Mouse (Mus musculus) adrenal gland, postnatal 36 days (tissue): ENCODE results near the gene Evl. TPM values are rescaled to one million over a fixed set of nuclear protein-coding genes. Genes with fewer than 3 reads are reported as not detected.
"Not testable (repeated sequence)": the region's sequence is repeated elsewhere in the genome, so short reads cannot be mapped to it uniquely, and the experiment has no call there.

Source experiments
- DNase-seq, 2 experiments: peaks; one replicate each; pipeline ENCODE4 v3.0.0; 2021; ENCODE audit warnings: mixed read lengths in 1 of 2
- microRNA-seq: library from miRNA; unstranded; fragments of <30 nt; microRNA quantifications from one replicate; pipeline ENCODE4 v1.2.0, GENCODE M21; 2021
- total RNA-seq, 2 experiments: library from RNA; stranded (reverse); gene quantifications; 2 replicates each; pipeline ENCODE4 v1.2.3; 2021

Gene Evl
- total RNA-seq, 2 experiments from 2014 or later: 48.8 to 49.6 TPM

DNA sequence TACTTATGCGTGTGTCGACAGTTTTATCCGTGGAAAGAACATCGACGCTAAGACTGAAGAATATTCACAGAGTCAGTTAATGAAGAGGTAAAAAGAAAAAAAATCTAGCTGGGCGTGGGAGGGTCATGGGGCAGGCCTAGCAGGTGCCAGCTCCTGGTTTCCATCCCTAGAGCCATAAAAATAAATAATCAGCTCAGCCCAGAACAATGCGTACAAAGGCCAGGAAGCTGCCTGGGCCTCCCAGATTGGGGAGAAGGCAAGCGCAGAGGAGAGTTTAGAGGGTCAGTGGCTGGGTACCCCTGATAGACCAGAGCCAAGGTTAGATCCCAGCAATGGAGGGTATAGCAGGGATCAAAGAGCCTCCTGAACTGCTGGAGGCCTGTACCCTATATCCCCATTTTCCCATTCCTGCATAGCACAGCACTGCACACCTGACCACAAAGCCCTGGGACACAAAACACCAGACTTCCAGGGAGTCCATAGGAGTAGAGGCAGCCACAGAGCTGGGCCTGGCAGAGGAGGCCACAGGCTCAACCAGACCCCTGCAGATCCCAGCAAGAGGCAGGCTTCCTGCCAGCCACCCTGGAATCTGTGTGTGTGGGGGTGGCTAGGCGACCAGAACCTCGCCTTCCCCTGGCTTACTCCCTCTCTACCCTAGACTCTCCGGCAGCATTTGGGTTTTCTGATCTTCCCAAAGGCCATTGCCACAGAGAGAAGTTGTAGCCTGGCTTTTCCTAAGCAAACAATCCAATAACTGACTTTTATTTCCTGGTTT, 144.4 kb downstream of the Evl start:
- no peak for DNase-seq

DNA sequence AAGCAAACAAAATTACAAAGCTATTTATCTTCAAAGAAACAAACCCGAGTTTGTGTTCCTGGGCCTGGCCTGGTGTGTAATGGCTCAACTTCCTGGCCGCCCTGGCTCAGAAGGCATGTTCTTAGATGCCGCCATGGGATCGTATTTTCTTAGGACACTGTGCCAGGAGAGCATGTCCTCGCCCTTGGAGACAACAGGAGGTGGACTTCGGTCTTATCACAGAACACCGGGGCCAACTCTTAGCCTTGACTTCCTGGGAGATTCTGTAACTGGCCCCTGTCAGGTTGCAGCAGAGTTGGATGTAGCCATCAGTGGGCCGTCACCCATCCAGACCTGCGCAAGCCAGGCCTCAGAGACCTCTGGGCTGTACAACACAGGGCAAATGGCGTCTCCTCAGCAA, 145.1 kb downstream of the Evl start:
- no peak for DNase-seq

DNA sequence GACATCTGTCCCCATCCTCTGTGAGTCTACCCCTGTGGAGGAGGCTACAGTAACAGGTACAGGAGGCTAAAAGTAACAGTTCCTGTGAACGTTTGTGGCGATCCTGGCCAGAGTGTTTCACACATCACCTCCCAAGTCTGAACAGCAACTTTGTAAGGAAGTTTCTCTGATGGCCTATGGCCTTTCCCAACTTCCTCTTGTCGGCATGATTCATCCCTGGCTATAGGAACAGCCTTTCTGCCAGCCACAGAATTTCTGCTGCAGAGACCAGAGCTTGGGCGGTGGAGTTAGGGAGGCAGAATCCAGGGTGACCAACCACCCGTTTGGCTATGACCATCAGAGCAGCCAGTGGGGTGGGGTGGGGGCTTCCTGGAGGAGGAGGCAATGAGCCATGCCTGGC, 145.5 kb downstream of the Evl start:
- DNase-seq: no peak

DNA sequence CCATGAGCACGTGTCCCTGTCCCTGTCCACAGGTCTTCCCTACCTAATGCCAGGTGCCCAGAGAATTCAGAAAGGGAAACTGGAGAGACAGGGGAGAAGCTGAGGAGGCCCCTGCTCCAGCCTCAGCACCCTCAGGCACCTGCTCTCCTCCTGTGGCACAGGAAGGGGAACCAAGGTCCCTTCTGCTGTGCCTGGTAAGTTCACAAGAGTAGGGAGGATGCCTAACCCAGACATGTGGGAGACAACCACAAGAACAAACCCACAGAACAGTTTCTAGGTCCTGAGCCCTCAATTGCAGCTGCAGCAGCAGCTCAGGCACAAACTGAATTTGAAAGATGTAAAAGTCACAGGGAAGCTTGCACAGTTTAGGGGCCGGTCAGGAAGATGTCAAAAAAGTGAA, 146.7 kb downstream of the Evl start:
- DNase-seq: no peak

DNA sequence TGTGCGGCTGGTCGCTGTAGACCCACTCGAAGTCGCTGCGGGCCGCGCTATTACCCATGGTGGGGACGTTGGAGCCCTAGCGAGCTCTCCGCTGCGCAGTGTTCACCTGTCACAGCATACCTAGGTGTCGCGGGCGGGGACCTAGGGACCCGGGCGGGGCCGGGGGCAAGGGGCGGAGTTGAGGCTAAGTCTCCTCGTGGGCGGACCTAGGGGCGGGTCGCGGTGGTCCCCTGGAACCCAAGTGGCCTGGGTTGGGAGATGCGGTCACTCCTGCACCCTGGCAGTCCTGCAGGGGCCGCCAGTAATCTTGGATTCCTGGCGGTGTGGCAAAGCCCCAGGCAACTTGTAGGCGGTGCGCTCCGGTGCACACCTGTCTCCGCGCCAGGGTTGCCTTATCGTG, 147.7 kb downstream of the Evl start, which contains the start of gene Degs2:
Gene Degs2 (minus strand): TSS at position 131 of the 400 bp plus-strand sequence.
- no peak for DNase-seq

DNA sequence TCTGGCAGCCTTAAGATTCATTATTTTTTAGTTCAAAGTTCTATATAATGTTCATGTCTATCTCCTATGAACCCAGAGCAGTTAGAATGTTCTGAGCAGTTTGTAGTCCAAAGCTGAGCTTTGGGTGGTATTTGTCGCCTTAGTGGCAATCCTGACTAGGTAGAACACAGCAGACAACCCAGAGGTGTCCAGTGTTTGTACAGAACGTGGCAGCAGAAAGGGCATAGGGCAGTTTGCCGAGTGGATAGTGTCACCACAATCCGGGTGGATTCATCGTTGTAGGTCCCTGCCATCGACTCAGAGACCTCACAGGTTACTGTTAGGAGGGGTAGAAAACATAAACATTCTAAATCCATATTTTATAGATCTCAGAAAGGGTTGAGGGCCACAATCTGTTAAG, 151.0 kb downstream of the Evl start:
- DNase-seq: no peak

DNA sequence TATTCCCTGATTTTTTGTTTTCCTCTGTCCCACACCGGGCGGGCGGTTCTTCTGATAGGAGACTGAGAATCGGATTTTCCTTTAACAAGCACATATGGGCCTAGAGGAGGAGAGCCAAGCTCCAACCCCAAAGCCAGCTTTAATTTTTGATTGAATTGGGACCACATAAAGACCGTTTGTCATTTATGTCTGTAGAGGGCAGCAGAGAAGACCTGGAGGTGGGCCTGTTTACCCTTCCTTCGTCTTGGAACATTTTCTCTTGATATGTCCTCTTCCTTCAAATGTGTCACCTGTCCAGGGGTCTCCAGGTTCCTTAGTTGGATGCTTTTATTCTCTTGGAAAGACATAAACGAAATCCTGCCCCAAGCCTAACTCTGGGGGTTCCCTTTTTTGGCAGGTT, 151.6 kb downstream of the Evl start:
- DNase-seq: no peak

DNA sequence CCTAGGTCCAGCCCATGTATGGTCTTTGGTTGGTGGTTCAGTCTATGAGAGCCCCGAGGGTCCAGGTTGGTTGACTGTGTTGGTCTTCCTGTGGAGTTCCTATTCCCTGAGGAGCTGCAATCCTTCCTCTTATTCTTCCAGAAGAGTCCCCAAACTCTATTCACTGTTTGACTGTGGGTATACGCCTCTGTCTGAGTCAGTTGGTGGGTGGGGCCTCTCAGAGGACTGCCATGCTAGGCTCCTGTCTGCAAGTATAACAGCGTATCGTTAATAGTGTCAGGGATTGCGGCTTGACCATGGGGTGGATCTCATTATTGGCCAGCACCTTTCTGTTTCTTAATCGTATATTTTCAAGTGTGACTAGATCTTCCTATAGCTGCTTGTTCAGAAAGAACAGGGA, 154.9 kb downstream of the Evl start:
- DNase-seq: no peak

DNA sequence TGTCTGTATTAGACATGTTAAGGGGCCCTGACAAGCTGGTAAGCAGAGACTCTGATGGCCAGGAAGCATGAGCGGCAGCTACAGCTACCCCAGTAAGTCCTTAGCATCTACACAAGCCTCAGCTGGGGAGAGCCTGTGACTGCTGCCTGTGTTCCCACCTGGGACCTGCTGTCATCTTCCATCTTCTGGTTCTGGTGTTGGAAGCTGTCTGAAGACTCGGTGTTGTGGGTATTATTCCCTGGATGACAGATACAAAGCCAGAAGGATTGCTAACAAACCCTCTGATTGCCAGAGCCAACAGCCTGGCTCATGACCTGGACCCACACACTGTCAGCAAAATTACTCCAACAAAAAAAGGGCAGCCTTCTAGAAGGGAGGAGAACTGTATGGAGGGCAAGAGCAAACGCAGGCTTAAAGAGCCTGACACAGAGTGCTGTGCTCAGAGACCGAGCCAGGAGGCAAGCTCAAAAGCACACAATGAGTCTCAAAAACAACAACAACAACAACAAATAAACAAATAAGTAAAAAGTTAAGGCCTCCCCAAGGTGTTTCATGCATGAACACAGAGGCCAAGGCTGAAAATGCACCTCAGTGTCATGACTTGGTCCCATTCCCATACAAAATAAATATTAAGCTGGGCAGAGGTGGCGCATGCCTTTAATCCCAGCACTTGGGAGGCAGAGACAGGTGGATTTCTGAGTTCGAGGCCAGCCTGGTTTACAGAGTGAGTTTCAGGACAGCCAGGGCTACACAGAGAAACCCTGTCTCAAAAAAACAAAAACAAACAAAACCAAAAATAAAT, 155.6 kb downstream of the Evl start:
- no peak for DNase-seq

DNA sequence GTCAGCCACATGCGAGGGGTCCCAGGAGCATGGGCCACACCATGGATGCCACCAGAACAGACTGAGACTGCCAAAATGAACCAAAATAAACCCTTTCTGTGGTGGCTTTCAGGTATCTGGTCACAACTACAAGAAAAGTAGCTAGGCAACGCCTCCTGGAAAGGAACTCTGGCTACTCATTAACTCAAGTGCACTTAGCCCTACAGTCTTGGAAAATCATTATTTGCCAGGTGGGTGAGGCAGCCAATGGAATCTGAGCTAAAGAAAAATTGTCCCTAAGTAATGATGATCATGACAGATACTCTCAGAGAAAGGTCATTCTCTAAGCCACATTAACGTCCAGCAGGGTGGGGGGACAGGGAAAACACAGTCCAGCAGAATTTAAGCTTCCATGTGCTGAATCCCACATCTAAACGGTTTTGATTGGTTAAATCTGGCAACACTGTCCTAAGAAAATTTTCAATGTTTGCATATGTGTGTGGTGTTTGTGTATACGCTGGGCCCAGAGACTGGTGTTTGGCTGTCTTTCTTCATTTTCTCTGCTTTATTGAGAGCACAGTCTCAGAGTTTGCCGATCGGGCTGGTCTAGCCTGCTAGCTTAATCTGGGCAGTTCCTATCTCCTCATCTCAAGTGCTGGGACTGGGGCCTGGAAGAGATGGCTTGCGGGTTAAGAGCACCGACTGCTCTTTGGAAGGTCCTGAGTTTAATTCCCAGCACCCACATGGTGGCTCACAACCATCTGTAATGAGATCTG, 156.5 kb downstream of the Evl start:
- no peak for DNase-seq

DNA sequence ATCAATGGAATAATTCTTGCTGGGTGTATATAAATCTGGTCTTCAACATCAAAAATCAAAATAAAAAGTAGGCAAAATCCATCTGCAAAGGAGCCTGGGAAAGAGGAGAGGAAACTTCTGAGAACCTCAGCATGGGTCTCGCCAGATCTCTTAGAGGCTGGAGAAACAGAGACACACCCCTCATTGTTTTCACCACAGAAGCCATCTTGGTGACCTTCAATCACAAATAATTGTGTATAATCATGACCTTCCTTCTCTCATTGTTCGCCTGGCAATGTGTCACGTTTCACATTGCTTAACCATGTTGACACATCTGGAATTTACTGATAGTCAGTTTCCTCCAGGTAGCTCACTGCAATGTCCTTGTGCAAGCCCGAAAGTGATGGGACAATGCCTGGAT, 158.0 kb downstream of the Evl start:
- no peak for DNase-seq

DNA sequence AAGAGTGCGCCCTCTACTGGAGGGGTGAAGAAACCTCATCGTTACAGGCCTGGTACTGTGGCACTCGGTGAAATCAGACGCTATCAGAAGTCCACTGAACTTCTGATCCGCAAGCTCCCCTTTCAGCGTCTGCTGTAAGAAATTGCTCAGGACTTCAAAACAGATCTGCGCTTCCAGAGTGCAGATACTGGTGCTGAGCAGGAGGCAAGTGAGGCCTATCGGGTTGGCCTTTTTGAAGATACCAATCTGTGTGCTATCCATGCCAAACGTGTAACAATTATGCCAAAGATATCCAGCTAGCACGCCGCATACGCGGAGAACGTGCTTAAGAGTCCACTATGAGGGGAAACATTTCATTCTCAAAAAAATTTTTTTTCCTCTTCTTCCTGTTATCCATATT, 159.5 kb downstream of the Evl start:
- not testable (repeated sequence) for DNase-seq

DNA sequence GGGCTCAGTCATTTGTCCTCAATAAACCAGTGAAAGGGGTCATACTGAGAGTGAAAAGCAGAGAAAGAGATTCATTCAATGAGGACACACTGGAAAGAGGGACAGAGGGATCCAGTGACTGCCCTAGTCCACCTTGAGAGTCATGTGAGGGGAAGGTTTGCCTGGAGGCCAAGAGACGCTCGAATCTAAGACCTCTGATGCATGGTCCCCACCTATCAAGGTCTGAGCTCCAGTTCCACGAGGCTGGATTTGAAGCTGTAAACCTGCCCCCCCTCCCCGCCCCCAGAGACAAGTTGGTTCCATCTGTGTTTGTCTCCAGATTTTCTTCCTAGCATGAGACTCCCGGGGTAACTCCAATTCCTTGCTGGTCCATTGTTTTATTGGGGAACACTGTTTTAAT, 161.3 kb downstream of the Evl start:
- DNase-seq: no peak

DNA sequence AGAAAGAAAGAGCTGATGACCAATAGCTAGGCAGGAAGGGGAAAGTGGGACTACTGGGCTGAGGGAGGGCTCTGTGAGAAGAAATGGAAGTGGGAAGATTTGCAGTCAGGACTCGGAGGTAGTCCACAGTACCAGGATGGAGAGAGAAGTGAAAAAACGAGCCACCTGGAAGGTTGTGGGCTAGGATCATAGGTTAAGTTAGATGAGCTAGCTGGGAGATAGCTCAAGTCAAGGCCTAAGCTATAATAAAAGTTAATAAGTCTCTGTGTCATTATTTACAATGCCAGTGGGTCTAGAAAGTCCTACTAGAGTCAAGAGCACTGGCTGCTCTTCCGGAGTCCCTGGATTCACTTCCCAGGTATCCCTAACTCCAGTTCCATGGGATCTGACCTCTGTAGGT, 164.0 kb downstream of the Evl start:
- no peak for DNase-seq

DNA sequence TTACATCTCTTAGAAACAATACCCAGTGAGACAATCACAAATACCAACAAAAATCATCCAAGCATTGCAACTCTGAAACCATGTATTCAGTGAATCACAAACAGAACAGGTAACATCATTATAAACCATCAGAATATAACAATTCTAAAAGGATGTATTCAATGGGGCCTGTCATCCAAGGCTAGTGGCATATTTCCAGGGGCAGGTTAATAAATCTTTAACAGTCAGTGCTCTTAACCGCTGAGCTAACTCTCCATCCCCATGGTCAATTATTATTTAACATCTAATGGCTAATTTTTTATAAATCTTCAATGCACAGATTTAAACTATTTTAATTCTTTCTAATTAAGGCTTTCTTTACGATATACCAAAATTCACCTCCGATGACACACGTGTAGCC, 167.9 kb downstream of the Evl start:
- no peak for DNase-seq

DNA sequence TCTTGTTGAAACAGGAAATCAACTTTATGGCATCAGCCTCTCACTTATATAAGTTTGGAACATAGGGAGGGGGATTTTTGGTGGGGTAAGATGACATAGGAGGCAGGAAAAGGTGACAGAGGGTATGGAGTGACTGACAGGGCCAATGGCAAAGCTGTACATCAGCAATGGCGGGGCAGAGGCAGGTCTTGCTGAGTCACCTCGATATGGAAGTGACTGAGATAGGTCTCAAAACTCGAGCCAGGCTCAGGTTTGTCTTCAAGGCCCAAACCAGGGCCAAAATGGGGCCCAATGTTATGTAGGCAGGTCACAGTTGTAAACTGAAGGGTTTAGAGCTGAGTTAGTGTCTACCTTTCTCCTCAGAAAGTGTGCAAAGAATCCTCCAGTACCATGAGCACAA, 169.3 kb downstream of the Evl start:
- DNase-seq: no peak

DNA sequence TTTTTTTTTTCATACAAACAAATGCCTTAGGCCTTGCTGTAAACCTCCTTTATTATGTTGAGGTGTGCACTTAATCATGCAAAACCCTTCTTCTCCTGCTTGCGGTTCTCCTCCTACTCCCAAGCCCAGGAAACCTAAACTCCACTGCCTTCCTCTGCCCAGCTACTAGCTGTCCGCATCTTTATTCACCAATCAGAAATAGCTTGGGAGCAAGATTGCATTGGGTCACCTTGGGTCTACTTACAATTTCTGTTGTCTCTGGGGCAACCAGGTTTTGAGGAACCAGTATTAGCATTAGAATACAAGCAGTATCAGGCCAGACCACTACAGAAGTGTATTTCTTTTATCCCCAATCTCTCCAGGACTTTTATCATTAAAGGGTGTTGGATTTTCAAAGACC, 179.9 kb downstream of the Evl start:
- DNase-seq: no peak

DNA sequence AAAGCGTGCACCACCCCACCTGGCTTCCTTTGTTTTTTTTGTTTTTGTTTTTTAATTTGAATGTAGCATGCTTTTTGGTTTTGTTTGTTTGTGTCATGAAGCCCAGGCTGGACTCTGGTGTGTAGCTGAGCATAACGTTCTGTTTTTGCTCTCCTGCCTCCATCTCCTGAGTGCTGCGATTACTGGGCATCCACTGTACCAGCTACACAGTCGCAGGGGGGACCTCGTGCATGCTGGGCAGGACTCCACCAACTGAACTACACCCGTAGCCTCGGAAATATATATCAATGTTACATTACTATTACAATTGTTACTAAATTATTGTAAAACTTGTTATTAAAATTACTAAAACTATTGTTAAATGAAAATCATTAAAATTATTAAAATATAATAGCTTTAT, 183.3 kb downstream of the Evl start:
- no peak for DNase-seq

Small RNA genes within 50 kb of the gene (microRNA-seq; reads per million reads assigned to microRNA genes)
- gene Gm23872 (not detected), gene Mir342 (783 reads per million, percentile 75 among the genes with 10 or more reads in this experiment)

Other genes with a start within 250 kb of the Evl start
- gene Hhipl1, start 248.4 kb upstream of the Evl start, total RNA-seq: under 1 TPM; 0.76 to 0.86 TPM
- 1 to 10 TPM in 1 of 2 experiments, under 1 TPM in 1; 0.99 to 2.0 TPM for gene Cyp46a1, start 220.3 kb upstream of the Evl start, total RNA-seq
- gene Eml1, start 183.8 kb upstream of the Evl start, total RNA-seq: 10 to 100 TPM; 16.6 to 44.6 TPM
- gene Degs2, start 147.6 kb downstream of the Evl start, total RNA-seq: under 1 TPM in 1 of 2 experiments, not detected in 1; 0.23 TPM
- gene Yy1, start 238.3 kb downstream of the Evl start, total RNA-seq: 10 to 100 TPM; 69.4 to 84.1 TPM